Mouse (Mus musculus) kidney, adult 18-20 months (tissue): ENCODE results near the gene Tnpo3.

Experiments
- DNase-seq: peaks from one replicate; pipeline ENCODE4 v3.0.0; 2021

The Tnpo3 gene

DNA sequence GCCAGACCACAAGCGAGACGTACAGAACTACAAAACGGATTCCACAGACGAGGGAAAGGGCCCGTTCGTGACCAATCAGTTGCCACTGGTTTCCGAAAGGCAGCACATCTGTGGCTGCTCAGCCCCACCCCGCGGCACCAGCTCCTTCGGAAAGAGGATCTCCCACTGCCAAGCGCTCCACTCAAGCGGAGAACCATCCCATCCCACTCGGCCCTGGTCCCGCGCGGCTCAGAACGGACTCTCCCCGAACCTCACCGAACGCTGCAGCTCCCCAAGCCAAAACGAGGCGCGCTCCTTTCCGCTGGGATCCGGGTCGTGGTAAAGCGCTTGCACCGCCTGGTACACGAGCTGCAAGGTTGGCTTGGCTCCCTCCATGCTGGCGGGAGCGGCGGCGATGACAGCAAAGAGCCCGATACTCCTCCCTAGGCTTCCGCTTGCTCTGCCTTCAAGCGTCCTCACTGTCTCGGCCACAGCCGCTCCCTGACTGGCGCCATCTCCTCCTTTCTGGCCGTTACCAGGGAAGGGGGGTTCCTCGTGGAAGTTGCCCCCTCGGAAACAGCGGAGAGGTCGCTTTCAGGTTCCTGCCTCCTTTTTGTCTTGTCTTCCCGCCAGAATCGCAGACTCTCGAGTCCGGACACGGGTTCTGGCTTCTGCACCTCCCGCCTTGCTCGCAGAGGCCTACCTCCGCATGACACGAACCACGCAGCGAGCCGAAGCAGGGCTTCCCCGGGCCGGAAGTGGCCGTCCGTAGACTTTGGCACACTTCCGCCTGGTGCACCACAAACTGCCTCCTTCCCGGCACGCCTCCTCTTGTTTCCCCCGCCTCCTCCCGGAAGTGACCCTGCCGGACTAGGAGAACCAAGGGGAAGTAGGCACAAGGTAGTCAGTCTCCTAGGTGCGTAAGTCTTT lies at the start of gene Tnpo3:
Gene Tnpo3 (minus strand): TSS at position 777 of the 909 bp plus-strand sequence.
- peak; percentile 94 for DNase-seq

GRCm38 (mm10) chr6:29658626-29659475 lies 49.2 kb upstream of the Tnpo3 start:
- peak; percentile 66 for DNase-seq

DNA sequence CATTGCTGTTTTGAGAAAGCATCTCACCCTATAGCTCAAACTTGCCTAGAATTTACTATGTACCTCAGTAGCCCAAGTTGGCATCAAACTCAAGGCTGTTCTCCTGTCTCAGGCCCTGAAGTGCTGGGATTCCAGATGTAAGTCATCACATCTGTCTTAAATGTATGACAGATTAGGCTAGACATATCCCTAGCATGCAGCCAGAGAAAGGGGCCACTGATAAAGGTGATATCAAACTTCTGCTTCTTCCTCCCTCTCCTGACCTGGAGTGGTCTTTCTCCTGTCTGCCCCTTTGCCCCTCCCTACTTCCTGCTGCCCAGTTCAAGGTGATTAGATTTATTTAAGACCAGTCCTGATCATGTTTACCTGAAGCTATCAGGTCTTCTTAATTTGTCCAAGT lies 43.6 kb upstream of the Tnpo3 start:
- DNase-seq, result no peak

DNA sequence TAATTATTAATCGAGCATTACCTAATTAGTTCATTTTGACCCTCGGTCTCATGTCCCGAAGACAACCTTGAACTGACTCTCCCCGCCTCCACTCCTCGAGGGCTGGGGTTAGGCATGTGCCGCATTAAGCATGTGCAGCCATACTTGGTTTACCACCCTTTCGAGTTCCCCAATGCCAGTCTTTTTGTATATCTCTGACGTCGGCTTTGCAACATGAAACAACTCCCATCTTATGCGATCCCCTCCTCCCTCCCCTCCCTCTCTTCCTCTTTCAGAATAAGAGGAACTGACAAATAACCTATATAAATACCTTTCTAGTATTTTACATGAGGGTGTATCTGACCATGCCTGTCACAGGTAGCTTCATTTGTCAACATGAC lies 40.5 kb upstream of the Tnpo3 start:
- DNase-seq, result no peak

DNA sequence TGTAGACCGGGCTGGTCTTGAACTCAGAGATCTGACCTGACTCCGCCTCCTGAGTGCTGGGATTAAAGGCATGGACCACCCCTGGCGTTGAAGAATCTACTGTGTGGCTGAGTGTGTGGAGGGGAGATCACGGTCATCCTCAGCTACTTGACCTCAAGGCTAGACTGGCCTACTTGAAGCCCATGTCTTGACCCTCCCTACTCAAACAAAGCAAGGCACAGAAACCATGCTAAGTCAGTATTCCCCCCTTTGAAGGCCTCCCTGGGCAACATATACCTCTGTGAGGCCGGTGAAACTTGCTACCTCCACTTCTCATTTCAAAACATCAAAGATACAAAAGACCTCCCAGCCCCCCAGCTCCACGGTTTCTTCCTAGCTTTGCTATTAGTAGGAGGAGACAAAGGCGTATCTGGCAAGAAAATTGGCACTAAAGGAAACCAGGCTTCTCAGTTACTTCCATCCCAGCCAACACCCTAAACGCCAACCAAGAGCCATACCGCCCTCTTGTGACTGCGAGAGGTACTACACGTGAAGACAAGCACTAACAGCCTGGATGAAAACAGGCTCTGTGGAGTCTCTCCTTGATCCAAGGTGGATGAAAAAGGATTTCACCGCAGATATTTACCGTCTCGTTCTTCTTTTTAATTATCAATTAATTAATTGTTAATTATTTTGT lies 39.9 kb upstream of the Tnpo3 start:
- peak; percentile 94 for DNase-seq

- no peak for DNase-seq
These were observed 32.1 kb upstream of the Tnpo3 start for GRCm38 (mm10) chr6:29641816-29642215.

DNA sequence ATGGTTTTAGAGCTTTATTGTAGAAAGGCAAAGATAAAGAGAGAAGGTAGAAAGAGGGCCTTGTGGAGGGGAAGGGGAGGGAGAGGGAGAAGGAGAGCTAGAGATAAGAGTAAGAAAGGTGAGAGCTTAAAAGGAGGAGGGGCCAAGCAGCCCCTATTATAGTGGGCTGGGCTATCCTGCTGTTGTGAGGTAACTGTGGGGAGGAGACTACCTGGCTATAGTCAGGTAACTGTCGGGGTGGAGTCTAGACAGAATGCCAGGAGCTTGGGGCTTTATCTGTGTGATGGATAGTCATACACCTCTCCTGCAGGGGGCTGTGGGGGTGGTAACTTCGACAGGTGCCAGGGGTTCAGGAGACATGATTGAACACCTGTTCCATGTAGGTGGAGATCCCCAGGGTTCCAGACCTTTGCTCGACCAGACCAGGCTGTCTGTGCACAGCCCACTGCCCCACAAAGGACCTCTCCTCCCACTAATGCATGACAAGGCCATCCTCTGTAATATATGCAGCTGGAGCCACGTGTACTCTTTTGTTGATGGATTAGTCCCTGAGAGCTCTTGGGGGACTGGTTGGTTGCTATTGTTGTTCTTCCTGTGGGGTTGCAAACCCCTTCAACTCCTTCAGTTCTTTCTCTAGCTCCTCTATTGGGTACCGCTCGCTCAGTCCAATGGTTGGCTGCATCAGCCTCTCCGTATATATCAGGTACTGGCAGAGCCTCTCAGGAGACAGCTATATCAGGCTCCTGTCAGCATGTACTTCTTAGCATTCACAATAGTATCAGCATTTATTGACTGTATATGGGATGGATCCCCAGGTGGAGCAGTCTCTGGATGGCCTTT lies 30.1 kb upstream of the Tnpo3 start:
- no peak for DNase-seq

- no peak for DNase-seq
These were observed 29.3 kb upstream of the Tnpo3 start for GRCm38 (mm10) chr6:29638844-29639460.

DNA sequence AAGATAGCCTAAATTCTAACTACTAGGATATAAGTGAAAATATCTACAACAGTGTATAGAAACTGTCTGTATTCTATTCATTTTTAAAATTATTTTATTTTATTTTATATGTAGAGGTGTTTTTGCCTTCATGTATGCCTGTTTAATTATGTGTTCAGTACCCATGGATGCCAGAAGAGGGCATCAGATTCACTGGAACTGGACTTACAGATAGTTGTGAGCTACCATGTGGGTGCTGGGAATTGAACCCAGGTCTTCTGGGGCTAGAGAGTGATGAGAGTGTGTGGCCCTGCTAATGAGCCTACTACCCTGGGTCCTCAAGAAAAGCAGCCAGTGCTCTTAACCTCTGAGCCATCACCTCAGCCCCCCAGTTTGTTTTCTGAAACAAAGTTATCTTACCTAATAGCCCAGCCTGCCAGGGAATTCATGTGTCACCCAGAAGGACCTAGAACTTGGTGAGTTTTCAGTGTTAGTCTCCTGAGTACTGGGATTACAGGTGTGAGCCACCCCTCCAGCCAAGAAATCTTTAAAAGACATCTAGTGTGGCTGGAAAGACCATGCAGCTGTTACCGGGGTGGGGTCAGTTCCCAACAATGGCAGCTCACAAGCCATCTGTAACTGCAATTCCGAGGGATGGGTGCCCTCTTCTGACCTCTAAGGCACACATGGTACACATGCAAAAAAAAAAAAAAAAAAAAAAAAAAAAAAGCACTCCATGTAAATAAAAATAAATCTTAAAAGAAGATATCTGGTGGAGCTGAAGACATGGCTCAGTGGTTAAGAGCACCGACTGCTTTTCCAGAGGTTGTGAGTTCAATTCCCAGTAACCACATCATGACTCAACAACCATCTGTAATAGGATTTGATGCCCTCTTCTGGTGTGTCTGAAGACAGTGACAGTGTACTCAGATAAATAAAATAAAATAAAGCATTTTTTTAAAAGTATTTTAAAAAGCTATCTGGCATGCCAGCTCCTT lies 28.0 kb upstream of the Tnpo3 start:
- DNase-seq, result no peak

DNA sequence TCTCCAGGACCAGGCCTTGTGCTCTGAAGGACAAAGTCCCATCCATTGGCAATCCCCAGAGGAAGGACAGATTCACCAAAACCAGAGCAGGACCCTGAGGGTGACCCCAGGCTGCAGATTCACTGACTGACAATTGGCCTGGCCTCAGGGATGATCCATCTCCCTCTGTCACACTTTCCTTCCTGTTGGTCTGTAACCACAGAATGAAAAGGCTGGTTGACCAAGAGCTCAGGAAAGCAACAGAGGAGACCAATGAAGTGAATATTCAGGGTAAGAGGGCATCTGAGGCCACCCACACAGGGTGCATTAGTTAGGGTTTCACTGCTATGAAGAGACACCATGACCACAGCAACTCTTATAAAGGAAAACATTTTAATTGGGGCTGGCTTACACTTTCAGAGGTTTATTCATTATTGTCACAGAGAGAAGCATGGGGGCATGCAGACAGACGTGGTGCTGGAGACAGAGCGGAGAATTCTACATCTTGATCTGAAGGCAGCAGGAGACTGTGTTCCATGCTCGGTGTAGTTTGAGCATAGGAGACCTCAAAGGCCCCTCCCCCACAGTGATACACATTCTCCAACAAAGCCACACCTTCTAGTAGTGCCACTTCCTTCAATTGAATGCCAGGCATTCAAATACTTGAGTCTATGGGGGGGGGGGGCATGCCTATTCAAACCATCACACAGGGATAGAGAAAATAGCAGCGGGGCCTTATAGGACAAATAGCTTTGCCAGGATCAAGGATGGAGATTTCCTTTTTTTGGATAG lies 26.8 kb upstream of the Tnpo3 start:
- DNase-seq, result no peak

GRCm38 (mm10) chr6:29634537-29634936 lies 24.9 kb upstream of the Tnpo3 start:
- DNase-seq, result no peak

GRCm38 (mm10) chr6:29632552-29633292 lies 23.0 kb upstream of the Tnpo3 start:
- no peak for DNase-seq

DNA sequence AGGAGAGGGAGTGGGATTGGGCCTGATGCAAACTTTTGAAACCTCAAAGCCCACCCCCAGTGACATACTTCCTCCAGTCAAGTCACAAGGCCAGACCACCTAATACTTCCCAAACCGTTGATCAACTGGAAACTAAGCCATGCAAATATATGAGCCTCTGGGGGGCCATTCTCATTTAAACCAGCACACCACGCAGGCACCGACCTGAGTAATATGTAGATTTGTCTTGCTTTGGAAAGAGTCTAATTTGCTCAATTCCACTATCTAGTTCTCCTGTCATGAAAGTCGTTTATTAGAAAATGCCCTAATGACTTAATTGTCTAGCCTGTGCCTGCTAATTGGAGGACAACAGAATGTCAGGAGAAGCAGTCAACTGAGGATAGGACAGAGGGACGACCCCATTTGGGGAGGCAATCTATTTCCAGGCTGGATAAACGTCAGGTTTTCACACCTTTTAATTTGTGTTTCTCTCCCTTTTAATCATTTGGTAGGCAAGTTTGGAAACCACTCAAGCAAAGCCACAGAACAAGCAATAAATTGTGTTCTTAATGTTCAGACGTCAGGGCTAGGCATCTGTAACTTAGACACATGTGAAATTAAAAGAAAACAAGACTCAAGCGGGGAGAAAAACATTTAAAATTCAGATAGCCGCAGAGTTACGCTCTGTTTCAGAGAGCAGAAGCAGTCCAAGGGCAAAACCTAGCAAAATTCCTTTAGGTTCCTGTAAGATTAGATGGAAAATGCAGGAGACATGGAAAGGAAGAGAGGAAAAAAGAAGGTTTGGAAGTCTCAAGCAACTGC lies 22.3 kb upstream of the Tnpo3 start:
- DNase-seq, result no peak

DNA sequence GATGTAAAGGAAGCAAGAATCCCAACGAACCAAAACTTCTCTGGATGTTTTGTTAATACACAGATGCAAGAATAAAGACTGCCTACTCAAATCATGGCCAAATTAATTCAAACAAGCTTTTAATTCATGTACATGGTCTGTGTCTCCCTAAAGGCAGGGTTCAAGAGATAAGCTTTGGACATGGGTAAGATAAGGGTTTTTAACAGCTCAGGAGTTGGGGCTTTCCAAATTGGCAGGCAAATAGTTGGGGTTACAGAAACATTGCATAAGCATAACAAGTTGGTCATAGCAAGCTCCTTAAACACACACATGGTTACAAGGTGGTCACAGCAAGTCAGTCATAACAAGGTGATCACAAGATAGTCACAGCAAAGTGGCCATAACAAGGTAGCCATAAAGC lies 20.5 kb upstream of the Tnpo3 start:
- DNase-seq, result no peak

- no peak for DNase-seq
These were observed 18.1 kb upstream of the Tnpo3 start for GRCm38 (mm10) chr6:29627756-29628155.

DNA sequence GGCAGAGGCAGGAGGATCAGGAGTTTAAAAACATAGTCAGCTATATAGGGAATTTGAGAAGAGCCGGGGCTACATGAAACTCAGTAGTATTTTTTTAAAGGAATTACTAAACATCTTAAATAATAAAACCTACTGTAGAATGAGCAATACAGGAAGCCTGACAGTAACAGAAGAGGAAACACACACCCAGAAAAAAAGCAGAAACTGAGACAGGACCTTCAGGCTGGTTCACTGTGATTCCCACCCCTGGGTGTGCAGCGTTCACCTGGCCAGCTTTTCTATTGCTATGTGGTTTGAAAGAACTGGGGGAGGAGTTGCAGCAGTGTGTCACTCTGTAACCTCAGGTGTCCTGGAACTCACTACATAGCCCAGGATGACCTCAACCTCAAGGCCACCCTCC lies 14.2 kb upstream of the Tnpo3 start:
- no peak for DNase-seq

DNA sequence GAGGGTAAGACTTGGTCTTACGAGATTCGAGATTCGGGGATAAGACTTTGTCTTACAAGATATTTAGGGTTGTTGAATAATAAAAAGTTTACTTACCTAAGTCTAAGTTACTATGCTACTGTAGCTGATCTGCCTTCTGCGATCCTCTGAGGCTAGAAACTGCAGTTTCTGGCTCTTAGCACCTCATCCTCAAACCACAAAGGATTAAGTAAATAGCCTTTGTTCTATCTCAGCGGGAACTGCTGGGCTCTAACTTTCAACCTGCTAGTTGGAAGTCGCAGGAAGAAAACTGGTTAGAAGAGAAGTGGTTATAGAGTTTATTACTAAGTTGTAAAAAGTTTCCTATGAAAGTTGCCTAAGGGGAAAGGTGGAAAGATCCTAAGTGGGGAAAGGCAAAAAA lies 12.6 kb upstream of the Tnpo3 start:
- no peak for DNase-seq

GRCm38 (mm10) chr6:29620840-29621543 lies 11.3 kb upstream of the Tnpo3 start:
- DNase-seq, result no peak
